Mouse (Mus musculus): Measurements from ENCODE around the gene Gm3233. TPM values are rescaled to one million over a fixed set of nuclear protein-coding genes. Genes with fewer than 3 reads are reported as not detected.
"Not testable (repeated sequence)": the region's sequence is repeated elsewhere in the genome, so short reads cannot be mapped to it uniquely, and the experiment has no call there.

Gene Gm3233
- polyA plus RNA-seq (2015; fragmentation: Nextera tagmentation; extraction: Ambion mirVana), result not detected in 2 replicates

DNA sequence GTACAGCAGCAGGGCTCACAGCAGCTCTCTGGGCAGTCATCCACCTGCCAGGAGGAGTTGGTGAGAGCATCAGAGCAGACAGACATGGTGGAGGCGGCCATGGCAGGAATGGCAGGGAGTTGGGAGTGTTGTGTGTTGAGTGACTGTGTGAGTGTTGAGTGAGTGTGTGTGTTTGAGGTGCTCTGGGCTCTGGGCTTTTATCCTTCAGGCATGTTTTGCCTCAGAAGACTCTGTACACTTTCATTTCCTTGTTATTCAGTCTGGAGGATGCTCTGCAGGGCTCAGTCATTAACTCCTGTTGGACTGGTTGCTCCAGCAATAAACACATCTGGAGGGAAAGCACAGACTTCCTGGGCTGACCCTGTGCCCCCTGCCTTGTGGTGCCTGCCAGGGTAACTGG is at the start of gene Gm3233:
Gm3233 (minus strand) TSS at position 101 of the 400 bp plus-strand sequence.
- not testable (repeated sequence) for ATAC-seq; H3K27ac ChIP-seq (ENCODE audit: low read depth)

GRCm38 (mm10) chr10:77804095-77804494 is 44.6 kb upstream of the Gm3233 start:
- Histone ChIP-seq H3K27ac (ENCODE audit: low read depth) (no peak overlapping the region), H3K4me3 (ENCODE audit: low read depth, low read length) (no peak overlapping the region), H3K27me3 (ENCODE audit: insufficient read depth, low read length) (no peaks in the 10 kb centered on the region), H3K9ac (replicated peaks) (no peak overlapping the region), H3K36me3 (replicated peaks; ENCODE audit: insufficient read depth, low read length) (no peaks in the 10 kb centered on the region), H3K4me1 (ENCODE audit: insufficient read depth) (no peaks in the 10 kb centered on the region), H3K4me2 (ENCODE audit: low read depth, low read length) (no peak overlapping the region), H3K9me3 (ENCODE audit: low read length) (no peaks in the 10 kb centered on the region)
- WGBS (ENCODE audit: insufficient replicate concordance), result 47% methylated on average over 3 of the region's 3 CpGs
- DNase-seq (no peak), ATAC-seq (no peak)
- no peak for TF ChIP-seq CTCF (IDR thresholded peaks at IDR 0.05; ENCODE audit: low read depth)
- TF ChIP-seq EP300 (IDR thresholded peaks at IDR 0.05; ENCODE audit: low read depth), result no peak

More for the DNA sequence above, at the start of gene Gm3233:
- H3K4me2 ChIP-seq (ENCODE audit: low read depth, low read length); H3K9ac ChIP-seq (replicated peaks); H3K4me3 ChIP-seq (ENCODE audit: low read depth, low read length); H3K27me3 ChIP-seq (ENCODE audit: insufficient read depth, low read length); H3K9me3 ChIP-seq (ENCODE audit: low read length); H3K4me1 ChIP-seq (ENCODE audit: insufficient read depth); DNase-seq; H3K36me3 ChIP-seq (replicated peaks; ENCODE audit: insufficient read depth, low read length): not testable (repeated sequence)
- 80% methylated on average over 1 of the region's 1 CpGs for WGBS (ENCODE audit: insufficient replicate concordance)

DNA sequence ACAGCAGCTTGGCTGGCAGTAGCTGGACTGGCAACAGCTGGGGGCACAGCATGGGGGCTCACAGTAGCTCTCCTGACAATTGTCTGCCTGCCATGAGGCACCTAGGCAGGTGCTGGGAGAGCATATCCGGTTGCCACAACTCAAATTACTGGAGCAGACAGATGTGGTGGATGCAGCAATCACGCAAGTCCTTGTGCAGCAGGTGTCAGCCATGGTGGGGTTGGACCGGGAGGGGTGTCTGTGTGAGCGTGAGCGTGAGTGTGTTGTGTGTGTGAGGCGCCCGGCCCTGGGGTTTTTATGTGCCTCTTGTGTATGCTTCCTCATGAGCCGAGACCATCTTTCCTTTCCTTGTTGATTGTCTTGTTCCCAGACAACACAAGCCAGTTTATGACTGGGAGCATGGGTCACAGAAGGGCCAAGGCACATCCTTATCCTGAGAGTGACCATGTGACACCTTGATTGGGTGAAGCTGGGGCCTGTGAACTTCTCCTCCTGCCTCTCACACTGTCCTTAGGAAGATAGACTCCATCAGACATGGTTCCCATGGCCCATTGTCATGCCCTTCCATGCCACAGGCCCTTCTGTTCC is 39.5 kb upstream of the Gm3233 start, which contains the start of gene Gm19668:
Gm19668 (minus strand) TSS at position 213 of the 588 bp plus-strand sequence.
- Histone ChIP-seq H3K36me3 (replicated peaks; ENCODE audit: insufficient read depth, low read length) (no peaks in the 10 kb centered on the region), H3K4me3 (ENCODE audit: low read depth, low read length) (no peak within 1 kb of the TSS), H3K27ac (ENCODE audit: low read depth) (no peak within 1 kb of the TSS), H3K9ac (replicated peaks) (no peak within 1 kb of the TSS), H3K9me3 (ENCODE audit: low read length) (no peaks in the 10 kb centered on the region), H3K27me3 (ENCODE audit: insufficient read depth, low read length) (no peaks in the 10 kb centered on the region), H3K4me1 (ENCODE audit: insufficient read depth) (no peaks in the 10 kb centered on the region), H3K4me2 (ENCODE audit: low read depth, low read length) (no peak within 1 kb of the TSS)
- TF ChIP-seq CTCF (IDR thresholded peaks at IDR 0.05; ENCODE audit: low read depth), result no peak
- TF ChIP-seq EP300 (IDR thresholded peaks at IDR 0.05; ENCODE audit: low read depth), result no peak
- DNase-seq, result no peak
- ATAC-seq, result no peak
- WGBS (ENCODE audit: insufficient replicate concordance), result 59% methylated on average over 8 of the region's 8 CpGs

- not testable (repeated sequence) for H3K9ac ChIP-seq (replicated peaks); H3K4me2 ChIP-seq (ENCODE audit: low read depth, low read length); H3K9me3 ChIP-seq (ENCODE audit: low read length); H3K27ac ChIP-seq (ENCODE audit: low read depth); ATAC-seq; H3K4me1 ChIP-seq (ENCODE audit: insufficient read depth); H3K36me3 ChIP-seq (replicated peaks; ENCODE audit: insufficient read depth, low read length); H3K27me3 ChIP-seq (ENCODE audit: insufficient read depth, low read length); H3K4me3 ChIP-seq (ENCODE audit: low read depth, low read length); DNase-seq
- WGBS (ENCODE audit: insufficient replicate concordance), result 72% methylated on average over 2 of the region's 3 CpGs
These were observed 38.9 kb upstream of the Gm3233 start for GRCm38 (mm10) chr10:77798164-77798920.

DNA sequence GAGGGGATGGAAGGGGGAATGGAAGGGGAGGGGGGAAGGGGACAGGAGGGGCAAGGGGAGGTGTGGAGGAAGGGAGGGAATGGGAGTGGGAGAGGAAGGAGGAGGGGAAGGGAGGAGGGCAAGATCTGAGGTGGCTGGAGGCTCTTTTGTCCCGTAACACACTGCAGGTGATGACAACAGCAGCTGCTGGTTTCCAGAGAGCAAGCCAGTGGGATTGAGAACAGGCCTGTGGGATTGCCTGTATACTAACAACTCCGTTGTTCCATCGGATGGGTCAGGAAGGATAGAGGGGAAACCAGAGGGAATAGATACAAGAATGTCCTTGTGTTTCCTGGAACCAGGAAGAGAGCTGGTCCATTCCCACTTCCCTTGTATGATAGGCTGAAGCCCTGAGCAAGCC is 38.2 kb upstream of the Gm3233 start:
- Histone ChIP-seq H3K4me3 (ENCODE audit: low read depth, low read length) (no peak overlapping the region), H3K27ac (ENCODE audit: low read depth) (no peak overlapping the region), H3K9ac (replicated peaks) (no peak overlapping the region), H3K4me1 (ENCODE audit: insufficient read depth) (no peaks in the 10 kb centered on the region), H3K36me3 (replicated peaks; ENCODE audit: insufficient read depth, low read length) (no peaks in the 10 kb centered on the region), H3K9me3 (ENCODE audit: low read length) (no peaks in the 10 kb centered on the region), H3K4me2 (ENCODE audit: low read depth, low read length) (no peak overlapping the region), H3K27me3 (ENCODE audit: insufficient read depth, low read length) (no peaks in the 10 kb centered on the region)
- ATAC-seq (no peak), DNase-seq (no peak)
- 29% methylated on average over 3 of the region's 3 CpGs for WGBS (ENCODE audit: insufficient replicate concordance)
- no peak for TF ChIP-seq CTCF (IDR thresholded peaks at IDR 0.05; ENCODE audit: low read depth)
- TF ChIP-seq EP300 (IDR thresholded peaks at IDR 0.05; ENCODE audit: low read depth), result no peak

DNA sequence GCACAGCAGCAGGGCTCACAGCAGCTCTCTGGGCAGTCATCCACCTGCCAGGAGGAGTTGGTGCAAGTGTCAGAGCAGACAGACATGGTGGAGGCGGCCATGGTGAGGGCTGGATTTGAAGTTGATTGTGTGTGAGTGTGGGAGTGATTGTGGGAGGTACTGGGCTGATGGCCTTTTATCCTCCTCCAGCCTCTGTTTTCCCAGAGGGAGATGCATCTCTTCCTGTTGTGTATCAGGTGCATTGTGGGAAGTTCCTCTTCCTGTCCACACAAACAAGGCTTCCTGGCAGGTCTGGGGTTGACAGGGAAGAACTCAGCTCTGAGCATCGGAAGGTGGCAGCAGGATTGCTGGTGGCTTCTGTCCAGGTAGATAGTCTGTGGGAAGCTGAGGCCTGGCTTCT is 35.5 kb upstream of the Gm3233 start, which contains the start of gene Gm9639:
Gm9639 (minus strand) TSS at position 101 of the 400 bp plus-strand sequence.
- Histone ChIP-seq H3K9ac (replicated peaks) (no peak within 1 kb of the TSS), H3K4me2 (ENCODE audit: low read depth, low read length) (no peak within 1 kb of the TSS), H3K4me1 (ENCODE audit: insufficient read depth) (no peaks in the 10 kb centered on the region), H3K9me3 (ENCODE audit: low read length) (no peaks in the 10 kb centered on the region), H3K4me3 (ENCODE audit: low read depth, low read length) (no peak within 1 kb of the TSS), H3K27me3 (ENCODE audit: insufficient read depth, low read length) (no peaks in the 10 kb centered on the region), H3K27ac (ENCODE audit: low read depth) (no peak within 1 kb of the TSS), H3K36me3 (replicated peaks; ENCODE audit: insufficient read depth, low read length) (no peaks in the 10 kb centered on the region)
- TF ChIP-seq EP300 (IDR thresholded peaks at IDR 0.05; ENCODE audit: low read depth), result no peak
- TF ChIP-seq CTCF (IDR thresholded peaks at IDR 0.05; ENCODE audit: low read depth), result no peak
- no peak for DNase-seq
- WGBS (ENCODE audit: insufficient replicate concordance), result 34% methylated on average over 2 of the region's 2 CpGs
- ATAC-seq, result no peak
